Mouse (Mus musculus) brain, embryonic 14.5 days (tissue): ENCODE data around the gene Strn4.

Experiments used
- CTCF ChIP-seq: fragments of 200-500 bp; IDR thresholded peaks from 2 replicates; pipeline ENCODE4 v1.5.1; 2012; ENCODE audit warnings: inconsistent platforms, mild to moderate bottlenecking, moderate library complexity, borderline replicate concordance; ENCODE audit not compliant: insufficient read depth, insufficient read length; ENCODE audit errors: extremely low read depth
- POLR2A ChIP-seq: fragments of 200-500 bp; IDR thresholded peaks from 2 replicates; pipeline ENCODE4 v1.6.1; 2012; ENCODE audit warnings: mild to moderate bottlenecking, inconsistent platforms, borderline replicate concordance; ENCODE audit not compliant: poor library complexity, insufficient read depth, insufficient read length, severe bottlenecking; ENCODE audit errors: extremely low read depth

GRCm38 (mm10) chr7:16785541-16786083 is 30.1 kb upstream of the Strn4 start:
- TF ChIP-seq POLR2A (no peak), CTCF (no peak)
